Mouse (Mus musculus) heart, embryonic 12.5 days (tissue): ENCODE measurements at regions not wholly inside any gene's neighbourhood (a gene's known extent, or its start where the extent isn't known, plus 50 kb on each side); places are given as distances from the start of the nearest gene placed in this dataset.

Source experiments
- ATAC-seq: fragments of 200-750 bp; cut with Nextera tagmentation; 2 replicates; pipeline ENCODE4 v1.8.0; 2017; ENCODE audit warnings: moderate TSS enrichment, moderate library complexity; ENCODE audit not compliant: insufficient number of reproducible peaks, low FRiP score
- H3K27ac ChIP-seq: fragments of 300-500 bp; sonication (generic); 2 replicates; pipeline ENCODE4 v1.5.1; 2016; ENCODE audit warnings: mild to moderate bottlenecking, moderate library complexity; ENCODE audit not compliant: poor library complexity, severe bottlenecking
- H3K27me3 ChIP-seq: fragments of 300-500 bp; sonication (generic); replicated peaks from 2 replicates; pipeline ENCODE4 v1.6.1; 2016; ENCODE audit warnings: mild to moderate bottlenecking, moderate library complexity
- H3K36me3 ChIP-seq: fragments of 300-500 bp; sonication (generic); 2 replicates; pipeline ENCODE4 v1.6.1; 2016; ENCODE audit warnings: mild to moderate bottlenecking, moderate library complexity
- H3K4me1 ChIP-seq: fragments of 300-500 bp; sonication (generic); replicated peaks from 2 replicates; pipeline ENCODE4 v1.6.1; 2016; ENCODE audit warnings: mild to moderate bottlenecking
- H3K4me2 ChIP-seq: fragments of 300-500 bp; sonication (generic); 2 replicates; pipeline ENCODE4 v1.6.1; 2016; ENCODE audit warnings: mild to moderate bottlenecking, moderate library complexity
- H3K4me3 ChIP-seq: fragments of 300-500 bp; sonication (generic); 2 replicates; pipeline ENCODE4 v1.5.1; 2016; ENCODE audit warnings: mild to moderate bottlenecking
- H3K9ac ChIP-seq: fragments of 300-500 bp; sonication (generic); 2 replicates; pipeline ENCODE4 v1.6.1; 2016; ENCODE audit warnings: mild to moderate bottlenecking, moderate library complexity
- H3K9me3 ChIP-seq: fragments of 300-500 bp; sonication (generic); replicated peaks from 2 replicates; pipeline ENCODE4 v1.6.1; 2016; ENCODE audit warnings: mild to moderate bottlenecking, moderate library complexity
- WGBS: fragments of 180-500 bp; shearing (Covaris S2); methylation state at CpG from one replicate; pipeline ENCODE4 v1.1.7; 2016; 5-methylcytosine and 5-hydroxymethylcytosine counted together

- no peak overlapping the region for H3K27ac ChIP-seq
- H3K4me2 ChIP-seq, result no peak overlapping the region
- no peaks in the 10 kb centered on the region for H3K36me3 ChIP-seq
- ATAC-seq, result no peak
- no peak overlapping the region for H3K9ac ChIP-seq
- H3K4me3 ChIP-seq, result no peak overlapping the region
- H3K9me3 ChIP-seq, result no peaks in the 10 kb centered on the region
- no peaks in the 10 kb centered on the region for H3K27me3 ChIP-seq
- no peaks in the 10 kb centered on the region; the same call in 1 of the 2 replicates for H3K4me1 ChIP-seq
Measured at GRCm38 (mm10) chr13:26594313-26594712, 175.7 kb downstream of the Hdgfl1 start.

GRCm38 (mm10) chr13:26593750-26594149 is 176.2 kb downstream of the Hdgfl1 start:
- no peak overlapping the region for H3K4me2 ChIP-seq
- no peaks in the 10 kb centered on the region for H3K27me3 ChIP-seq
- H3K27ac ChIP-seq, result no peak overlapping the region
- no peak for ATAC-seq
- H3K9me3 ChIP-seq, result no peaks in the 10 kb centered on the region
- no peaks in the 10 kb centered on the region for H3K36me3 ChIP-seq
- H3K9ac ChIP-seq, result no peak overlapping the region
- no peaks in the 10 kb centered on the region; the same call in 1 of the 2 replicates for H3K4me1 ChIP-seq
- H3K4me3 ChIP-seq, result no peak overlapping the region
- WGBS, result 85% methylated on average over 1 of the region's 1 CpGs

- no peaks in the 10 kb centered on the region for H3K4me1 ChIP-seq
- no peak for ATAC-seq
- H3K4me3 ChIP-seq, result no peak overlapping the region
- WGBS, result 68% methylated on average over 2 of the region's 2 CpGs
- H3K27ac ChIP-seq, result no peak overlapping the region
- no peaks in the 10 kb centered on the region for H3K27me3 ChIP-seq
- H3K9me3 ChIP-seq, result no peaks in the 10 kb centered on the region
- H3K9ac ChIP-seq, result no peak overlapping the region
- H3K36me3 ChIP-seq, result no peaks in the 10 kb centered on the region
- no peak overlapping the region for H3K4me2 ChIP-seq
Measured at GRCm38 (mm10) chr13:26575890-26576543, 193.9 kb downstream of the Hdgfl1 start.

GRCm38 (mm10) chr13:26569422-26569821 is 200.5 kb downstream of the Hdgfl1 start:
- Histone ChIP-seq H3K9ac (no peak overlapping the region), H3K27ac (no peak overlapping the region), H3K27me3 (no peaks in the 10 kb centered on the region), H3K36me3 (no peaks in the 10 kb centered on the region), H3K4me3 (no peak overlapping the region), H3K4me1 (no peaks in the 10 kb centered on the region), H3K9me3 (no peaks in the 10 kb centered on the region), H3K4me2 (no peak overlapping the region)
- no peak for ATAC-seq
- 56% methylated on average over 4 of the region's 4 CpGs for WGBS

- Histone ChIP-seq H3K9ac (no peak overlapping the region), H3K4me1 (no peaks in the 10 kb centered on the region), H3K9me3 (no peaks in the 10 kb centered on the region), H3K4me2 (no peak overlapping the region), H3K27me3 (no peaks in the 10 kb centered on the region), H3K4me3 (no peak overlapping the region), H3K27ac (no peak overlapping the region), H3K36me3 (no peaks in the 10 kb centered on the region)
- WGBS, result 78% methylated on average over 7 of the region's 7 CpGs
- ATAC-seq, result no peak
Measured at GRCm38 (mm10) chr13:26564941-26565862, 204.8 kb downstream of the Hdgfl1 start.

DNA sequence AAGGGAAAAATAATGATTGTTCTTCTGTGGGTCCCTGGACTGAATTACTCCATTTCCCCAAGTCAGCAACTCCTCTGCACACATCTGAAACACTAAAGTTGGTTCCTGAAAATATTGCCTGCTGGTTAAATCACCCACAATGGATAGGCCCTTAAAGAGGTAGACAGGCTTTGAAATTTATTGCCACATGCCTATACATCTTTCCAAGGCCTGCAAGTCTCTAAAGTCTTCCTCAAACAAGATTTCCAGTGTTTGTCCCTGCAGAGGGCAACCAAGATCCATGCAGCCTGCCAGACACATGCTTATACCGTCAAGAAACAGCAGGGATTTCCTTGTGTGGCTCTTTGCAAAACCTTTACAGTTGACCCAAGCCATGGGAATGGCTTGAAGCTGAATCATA is 211.6 kb downstream of the Hdgfl1 start:
- 40% methylated on average over 1 of the region's 1 CpGs for WGBS
- Histone ChIP-seq H3K27ac (no peak overlapping the region), H3K9ac (no peak overlapping the region), H3K4me1 (no peaks in the 10 kb centered on the region), H3K4me3 (no peak overlapping the region), H3K27me3 (no peaks in the 10 kb centered on the region), H3K36me3 (no peaks in the 10 kb centered on the region), H3K4me2 (no peak overlapping the region), H3K9me3 (no peaks in the 10 kb centered on the region)
- no peak for ATAC-seq

- Histone ChIP-seq H3K9me3 (no peaks in the 10 kb centered on the region), H3K4me1 (no peaks in the 10 kb centered on the region), H3K27ac (no peak overlapping the region), H3K4me2 (no peak overlapping the region), H3K36me3 (no peaks in the 10 kb centered on the region), H3K27me3 (no peaks in the 10 kb centered on the region), H3K4me3 (no peak overlapping the region), H3K9ac (no peak overlapping the region)
- WGBS, result 72% methylated on average over 6 of the region's 6 CpGs
- ATAC-seq, result no peak
Measured at GRCm38 (mm10) chr13:26554266-26554665, 215.7 kb downstream of the Hdgfl1 start.

- H3K4me2 ChIP-seq, result no peak overlapping the region
- H3K4me3 ChIP-seq, result no peak overlapping the region
- no peaks in the 10 kb centered on the region for H3K9me3 ChIP-seq
- 87% methylated on average over 3 of the region's 3 CpGs for WGBS
- no peak for ATAC-seq
- H3K4me1 ChIP-seq, result no peaks in the 10 kb centered on the region
- H3K27me3 ChIP-seq, result no peaks in the 10 kb centered on the region
- H3K9ac ChIP-seq, result no peak overlapping the region
- no peak overlapping the region for H3K27ac ChIP-seq
- H3K36me3 ChIP-seq, result no peaks in the 10 kb centered on the region
Measured at GRCm38 (mm10) chr13:26552122-26552521, 217.8 kb downstream of the Hdgfl1 start.

GRCm38 (mm10) chr13:26538928-26539327 is 231.0 kb downstream of the Hdgfl1 start:
- Histone ChIP-seq H3K4me3 (no peak overlapping the region), H3K9ac (no peak overlapping the region), H3K27me3 (no peaks in the 10 kb centered on the region), H3K4me1 (no peaks in the 10 kb centered on the region), H3K4me2 (no peak overlapping the region), H3K9me3 (0 out of 2 replicates have a peak, but pooled peaks cover 4% of the 10 kb centered on the region), H3K27ac (no peak overlapping the region), H3K36me3 (no peaks in the 10 kb centered on the region)
- no peak for ATAC-seq
- WGBS, result 73% methylated on average over 1 of the region's 1 CpGs

DNA sequence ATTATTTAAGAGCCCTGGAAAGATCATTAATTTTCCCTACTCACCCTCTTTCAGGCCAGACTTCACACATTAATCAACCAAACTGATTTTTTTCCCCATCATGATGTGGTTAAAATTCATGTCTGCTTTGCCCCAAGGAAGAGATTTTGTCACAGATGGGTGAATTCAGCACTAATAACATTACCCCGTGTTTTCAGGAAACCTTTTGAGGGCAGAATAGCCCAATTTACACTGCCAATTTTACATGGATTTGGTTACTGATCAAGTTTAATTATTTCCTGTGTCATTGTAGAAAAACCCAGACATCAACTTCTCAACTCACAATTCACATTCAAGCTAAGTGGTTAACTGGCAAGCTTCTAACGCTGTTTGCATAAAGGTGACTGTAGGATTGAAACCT is 233.4 kb downstream of the Hdgfl1 start:
- Histone ChIP-seq H3K27me3 (no peaks in the 10 kb centered on the region), H3K4me2 (no peak overlapping the region), H3K4me3 (no peak overlapping the region), H3K27ac (no peak overlapping the region), H3K36me3 (no peaks in the 10 kb centered on the region), H3K9me3 (0 out of 2 replicates have a peak, but pooled peaks cover 4% of the 10 kb centered on the region), H3K9ac (no peak overlapping the region), H3K4me1 (no peaks in the 10 kb centered on the region)
- ATAC-seq, result no peak
- WGBS, result 65% methylated on average over 2 of the region's 2 CpGs

DNA sequence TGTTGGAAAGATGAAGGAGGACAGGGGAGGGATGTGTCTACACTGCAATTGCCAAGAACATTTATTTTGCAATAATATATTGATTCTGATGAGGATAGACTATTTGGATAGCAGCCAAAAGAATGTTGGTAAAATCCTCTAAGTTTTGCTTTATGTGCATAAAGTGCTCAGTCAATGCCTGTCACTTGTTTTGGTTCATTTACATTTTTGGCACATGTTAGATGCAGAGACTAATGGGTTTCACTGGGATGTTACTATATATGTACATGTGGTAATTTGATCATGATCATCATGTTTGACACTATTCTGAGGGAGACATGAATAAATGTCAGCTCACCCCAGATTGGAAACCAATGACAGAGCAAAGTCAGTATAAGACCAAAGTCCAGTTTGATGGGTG is 237.2 kb downstream of the Hdgfl1 start:
- H3K4me2 ChIP-seq, result no peak overlapping the region
- ATAC-seq, result no peak
- H3K27me3 ChIP-seq, result no peaks in the 10 kb centered on the region

More for the DNA sequence above, 237.2 kb downstream of the Hdgfl1 start:
- no peaks in the 10 kb centered on the region for H3K4me1 ChIP-seq
- H3K9ac ChIP-seq, result no peak overlapping the region
- H3K4me3 ChIP-seq, result no peak overlapping the region
- H3K27ac ChIP-seq, result no peak overlapping the region
- H3K36me3 ChIP-seq, result no peaks in the 10 kb centered on the region
- no peaks in the 10 kb centered on the region for H3K9me3 ChIP-seq
